Mouse (Mus musculus): ENCODE data around the gene S1pr2. TPM values are rescaled to one million over a fixed set of nuclear protein-coding genes. Genes with fewer than 3 reads are reported as not detected.

Gene S1pr2
- polyA plus RNA-seq (2012; rRNA removed) = 4.7 and 6.0 TPM in 2 replicates

DNA sequence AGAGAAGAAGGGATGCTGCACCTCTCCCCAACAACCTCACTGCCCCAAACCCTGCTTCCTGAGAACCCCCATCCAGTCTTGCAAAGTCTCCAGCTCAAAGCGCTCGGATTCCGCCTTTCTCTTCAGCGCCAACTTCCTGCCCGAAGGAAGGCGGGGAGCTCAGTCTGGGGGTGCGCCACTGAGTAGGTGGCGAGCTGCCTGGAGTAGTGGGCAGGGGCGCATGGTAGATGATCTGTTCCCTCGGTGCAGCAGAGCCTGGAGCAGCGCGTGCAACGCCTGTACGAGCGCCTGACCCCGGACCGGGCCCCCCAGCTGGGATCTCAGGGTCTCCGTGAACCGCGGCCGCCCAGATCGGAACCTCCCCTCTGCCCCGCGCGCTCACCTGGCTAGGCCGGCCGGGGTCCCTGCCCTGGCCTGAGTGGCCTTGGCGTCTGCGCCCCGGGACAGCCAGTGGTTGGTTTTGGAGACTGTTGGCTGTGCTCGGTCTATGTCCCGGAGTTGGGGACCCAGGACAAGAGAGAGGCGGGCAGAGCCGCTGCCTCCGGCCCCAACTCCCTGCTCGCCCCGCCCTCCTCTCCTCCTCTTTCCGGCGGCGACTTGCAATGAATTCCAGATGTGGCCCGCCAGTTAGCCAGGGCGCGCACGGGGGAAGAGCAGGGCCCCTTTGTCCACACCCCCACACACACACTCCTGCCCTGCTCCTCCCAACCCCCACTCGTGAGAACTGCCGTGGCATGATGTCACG, at the start of gene S1pr2:
Gene S1pr2, minus strand, starts transcription at position 566 of the 745 bp plus-strand sequence.
- peak; percentile 76 for DNase-seq (ENCODE audit: low read depth)
- no peak for TF ChIP-seq POLR2A (IDR thresholded peaks at IDR 0.05; ENCODE audit: borderline replicate concordance, extremely low read depth, insufficient read depth, insufficient read length, poor library complexity, severe bottlenecking)
- TF ChIP-seq CTCF (IDR thresholded peaks at IDR 0.05; ENCODE audit: borderline replicate concordance, extremely low read depth, insufficient read depth, insufficient read length) = no peak

- no peak for DNase-seq (ENCODE audit: low read depth)
- no peak for TF ChIP-seq CTCF (IDR thresholded peaks at IDR 0.05; ENCODE audit: borderline replicate concordance, extremely low read depth, insufficient read depth, insufficient read length)
- no peak for TF ChIP-seq POLR2A (IDR thresholded peaks at IDR 0.05; ENCODE audit: borderline replicate concordance, extremely low read depth, insufficient read depth, insufficient read length, poor library complexity, severe bottlenecking)
Measured at GRCm38 (mm10) chr9:21025258-21025810, 48.8 kb upstream of the S1pr2 start.

GRCm38 (mm10) chr9:21022726-21023125, 46.1 kb upstream of the S1pr2 start:
- TF ChIP-seq POLR2A (IDR thresholded peaks at IDR 0.05; ENCODE audit: borderline replicate concordance, extremely low read depth, insufficient read depth, insufficient read length, poor library complexity, severe bottlenecking) (no peak), CTCF (IDR thresholded peaks at IDR 0.05; ENCODE audit: borderline replicate concordance, extremely low read depth, insufficient read depth, insufficient read length) (no peak)
- no peak for DNase-seq (ENCODE audit: low read depth)

DNA sequence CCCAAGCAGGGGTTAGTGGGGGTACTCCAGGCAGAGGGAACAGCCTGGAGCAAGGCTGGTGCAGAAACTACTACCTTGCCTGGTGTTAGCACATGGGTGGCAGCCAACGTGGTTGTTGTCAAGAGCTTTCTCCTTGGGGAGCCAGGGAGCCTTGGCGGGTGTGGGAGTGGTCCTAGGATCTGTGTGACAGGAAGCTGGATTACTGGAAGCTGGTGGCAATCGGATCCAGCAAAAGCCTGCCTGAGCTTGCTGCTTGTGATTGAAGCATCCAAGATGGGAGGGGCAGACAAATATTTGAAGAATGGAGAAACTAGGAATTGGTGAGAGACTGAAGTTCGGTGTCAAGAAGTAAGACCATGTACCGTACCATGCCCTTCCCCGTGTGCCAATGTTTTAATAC, 45.7 kb upstream of the S1pr2 start:
- no peak for DNase-seq (ENCODE audit: low read depth)
- no peak for TF ChIP-seq CTCF (IDR thresholded peaks at IDR 0.05; ENCODE audit: borderline replicate concordance, extremely low read depth, insufficient read depth, insufficient read length)
- no peak for TF ChIP-seq POLR2A (IDR thresholded peaks at IDR 0.05; ENCODE audit: borderline replicate concordance, extremely low read depth, insufficient read depth, insufficient read length, poor library complexity, severe bottlenecking)

DNA sequence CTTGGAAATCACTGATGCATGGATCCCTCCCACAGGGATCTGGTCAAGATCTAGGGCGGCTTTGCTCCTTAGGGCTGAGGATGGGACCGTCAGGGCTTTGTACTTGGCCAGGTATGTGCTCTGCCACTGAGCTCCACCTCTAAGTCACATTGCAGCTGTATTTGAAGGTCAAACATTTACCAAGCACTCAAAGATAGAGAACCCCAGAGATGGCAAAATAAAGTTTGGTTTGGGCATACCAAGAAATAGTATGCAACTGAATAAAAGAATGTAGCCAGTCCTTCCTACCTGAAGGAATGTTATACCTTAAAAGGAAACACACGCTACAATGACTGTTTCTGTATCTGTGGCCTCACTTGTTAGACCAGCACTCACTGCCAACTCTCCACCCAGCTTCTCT, 44.8 kb upstream of the S1pr2 start:
- TF ChIP-seq POLR2A (IDR thresholded peaks at IDR 0.05; ENCODE audit: borderline replicate concordance, extremely low read depth, insufficient read depth, insufficient read length, poor library complexity, severe bottlenecking) = no peak
- TF ChIP-seq CTCF (IDR thresholded peaks at IDR 0.05; ENCODE audit: borderline replicate concordance, extremely low read depth, insufficient read depth, insufficient read length) = no peak
- DNase-seq (ENCODE audit: low read depth) = no peak

DNA sequence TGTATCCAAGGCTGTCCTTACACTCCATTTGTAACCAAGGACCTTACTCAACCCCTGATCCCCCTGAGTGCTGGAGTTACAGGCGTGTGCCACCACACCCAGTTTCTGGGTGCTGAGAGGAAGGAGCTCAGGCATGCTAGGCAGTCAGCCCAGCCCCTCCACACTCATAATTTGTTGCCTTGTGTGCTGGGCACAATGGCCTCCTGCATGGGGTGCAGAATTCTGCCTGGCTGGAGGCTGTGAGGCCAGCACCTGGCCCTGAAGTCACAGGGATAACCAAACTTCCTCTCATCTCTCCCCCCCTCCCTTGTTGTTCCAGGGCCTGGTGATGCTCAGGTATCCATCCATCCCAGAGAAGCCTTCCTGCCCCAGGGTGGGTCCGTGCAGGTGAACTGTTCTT, 42.0 kb upstream of the S1pr2 start:
- DNase-seq (ENCODE audit: low read depth) = no peak
- no peak for TF ChIP-seq POLR2A (IDR thresholded peaks at IDR 0.05; ENCODE audit: borderline replicate concordance, extremely low read depth, insufficient read depth, insufficient read length, poor library complexity, severe bottlenecking)
- TF ChIP-seq CTCF (IDR thresholded peaks at IDR 0.05; ENCODE audit: borderline replicate concordance, extremely low read depth, insufficient read depth, insufficient read length) = no peak

DNA sequence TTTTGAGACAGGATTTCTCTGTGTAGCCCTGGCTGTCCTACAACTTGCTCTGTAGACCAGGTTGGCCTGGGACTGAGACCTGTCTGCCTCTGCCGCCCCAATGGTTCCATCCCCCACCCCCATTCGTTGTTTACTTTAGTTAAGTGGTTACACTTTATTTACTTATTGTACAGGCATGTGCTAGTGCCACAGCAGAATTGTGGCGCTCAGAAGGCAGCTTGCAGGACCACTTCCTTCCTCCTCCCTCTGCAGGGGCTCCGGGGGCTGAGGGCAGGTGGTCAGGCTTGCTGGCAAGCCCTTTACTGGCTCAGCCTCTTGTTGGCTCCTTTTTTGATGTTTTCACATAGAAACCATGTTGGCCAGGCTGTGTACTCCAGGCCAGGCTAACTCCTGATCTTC, 40.6 kb upstream of the S1pr2 start:
- no peak for DNase-seq (ENCODE audit: low read depth)
- TF ChIP-seq POLR2A (IDR thresholded peaks at IDR 0.05; ENCODE audit: borderline replicate concordance, extremely low read depth, insufficient read depth, insufficient read length, poor library complexity, severe bottlenecking) = no peak

DNA sequence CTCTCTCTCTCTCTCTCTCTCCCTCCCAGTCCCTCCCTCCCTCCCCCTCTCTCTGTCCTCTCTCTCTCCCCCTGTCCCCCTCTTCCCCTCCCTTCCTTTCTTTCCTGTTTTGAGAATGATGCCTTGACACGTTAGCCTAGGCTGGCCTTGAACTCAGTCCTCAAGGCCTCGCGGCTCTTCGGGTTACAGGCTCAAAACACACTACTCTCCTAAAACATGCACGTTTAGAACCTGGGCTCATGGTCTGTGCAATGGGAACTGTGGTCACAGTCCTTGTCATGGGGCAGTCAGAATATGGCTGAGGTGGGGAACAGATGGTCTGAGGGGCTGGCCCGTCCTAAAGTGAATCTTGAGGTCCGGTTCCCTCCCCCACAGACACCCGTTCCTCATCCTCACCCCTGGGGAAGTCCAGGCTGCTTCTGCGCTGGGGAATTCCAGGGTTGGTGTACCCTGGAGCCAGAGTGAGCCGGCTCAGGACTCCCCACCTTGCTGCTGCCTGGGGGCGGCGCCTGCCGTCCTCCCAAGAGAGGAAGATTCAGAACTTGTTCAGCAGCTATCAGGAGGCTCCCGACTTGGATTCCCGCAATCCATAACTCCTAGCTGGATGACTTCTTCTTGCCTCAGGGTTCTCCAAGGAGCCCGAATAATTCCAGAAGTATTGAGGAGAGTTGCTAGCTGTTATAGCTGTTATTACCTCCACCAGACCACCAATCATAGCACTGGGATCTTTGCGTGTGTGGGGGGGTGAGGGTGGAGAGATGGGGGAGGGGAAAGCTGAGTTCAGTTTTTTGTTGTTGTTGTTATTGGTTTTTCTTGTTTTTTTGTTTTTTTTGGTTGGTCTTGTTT, 40.0 kb upstream of the S1pr2 start:
- DNase-seq (ENCODE audit: low read depth) = no peak
- TF ChIP-seq POLR2A (IDR thresholded peaks at IDR 0.05; ENCODE audit: borderline replicate concordance, extremely low read depth, insufficient read depth, insufficient read length, poor library complexity, severe bottlenecking) (no peak), CTCF (IDR thresholded peaks at IDR 0.05; ENCODE audit: borderline replicate concordance, extremely low read depth, insufficient read depth, insufficient read length) (no peak)

DNA sequence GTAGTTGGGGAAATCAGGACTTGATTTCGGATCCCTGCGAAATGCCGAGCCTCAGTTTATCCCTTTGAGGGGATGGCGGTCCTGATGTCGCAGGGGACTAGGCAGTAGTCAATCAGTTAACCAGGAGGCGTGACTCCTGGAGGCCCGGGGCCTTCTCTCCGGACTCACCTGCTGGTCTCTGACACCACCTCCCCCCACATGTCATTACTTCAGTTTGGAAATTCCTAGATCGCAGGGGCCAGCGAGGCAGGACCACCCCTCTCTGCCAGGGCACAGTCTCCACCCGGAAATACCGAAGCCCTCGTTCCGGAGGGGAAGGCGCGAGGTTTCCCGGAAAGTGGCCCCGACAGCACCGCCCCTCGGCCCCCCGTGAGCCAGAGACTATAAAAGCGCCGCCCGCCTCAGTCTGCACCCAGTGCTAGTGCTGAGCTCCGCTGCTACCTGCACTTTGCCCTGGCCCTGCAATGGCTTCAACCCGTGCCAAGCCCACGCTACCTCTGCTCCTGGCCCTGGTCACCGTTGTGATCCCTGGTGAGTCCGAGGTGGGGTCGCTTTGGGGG, 39.1 kb upstream of the S1pr2 start, which contains the start of gene Icam1:
Gene Icam1, plus strand, starts transcription at position 415 of the 560 bp plus-strand sequence.
- TF ChIP-seq POLR2A (IDR thresholded peaks at IDR 0.05; ENCODE audit: borderline replicate concordance, extremely low read depth, insufficient read depth, insufficient read length, poor library complexity, severe bottlenecking) (no peak), CTCF (IDR thresholded peaks at IDR 0.05; ENCODE audit: borderline replicate concordance, extremely low read depth, insufficient read depth, insufficient read length) (no peak)
- DNase-seq (ENCODE audit: low read depth) = no peak

DNA sequence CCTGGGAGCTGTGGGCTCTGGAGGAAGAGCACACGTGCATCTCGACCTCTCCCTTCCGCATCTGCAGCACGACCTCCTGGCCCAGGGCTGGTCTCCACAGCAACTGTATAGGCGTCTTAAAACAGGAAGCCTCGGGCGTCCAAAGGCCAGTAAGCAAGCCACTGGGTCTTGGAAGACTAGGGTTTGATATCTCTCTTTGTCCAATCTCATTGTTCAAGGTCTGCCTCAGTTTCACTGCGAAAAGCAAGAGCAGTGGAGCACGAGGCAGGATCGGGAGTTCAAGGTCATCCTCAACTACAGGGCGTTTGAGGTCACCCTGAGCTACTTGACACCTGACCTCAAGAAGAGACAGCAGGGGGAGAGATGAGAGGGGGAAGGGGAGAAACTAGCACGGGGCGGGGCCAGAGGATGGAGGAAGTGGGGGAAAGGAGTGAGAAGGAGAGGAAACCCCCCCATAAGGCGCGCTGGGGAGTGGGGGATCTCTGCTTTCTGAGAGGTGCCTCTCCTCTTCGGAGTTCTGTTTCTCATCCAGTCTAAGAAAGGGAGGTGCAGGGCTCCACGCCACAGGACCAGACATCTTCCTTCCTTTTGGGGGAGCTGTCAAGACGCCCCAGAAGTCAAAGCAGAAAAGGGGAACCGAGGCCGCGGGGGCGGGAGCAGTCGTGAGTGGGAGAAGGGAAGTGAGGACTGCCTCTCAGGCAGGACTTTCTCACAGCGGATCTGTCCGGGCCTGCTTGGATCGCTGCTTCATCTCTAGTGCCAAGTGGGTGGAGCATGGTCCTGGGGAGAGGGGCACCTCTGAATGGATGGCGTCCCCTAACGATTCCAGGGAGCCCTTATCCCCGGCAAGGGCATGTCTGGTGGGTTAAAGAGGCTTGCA, 38.4 kb upstream of the S1pr2 start:
- no peak for TF ChIP-seq POLR2A (IDR thresholded peaks at IDR 0.05; ENCODE audit: borderline replicate concordance, extremely low read depth, insufficient read depth, insufficient read length, poor library complexity, severe bottlenecking)
- TF ChIP-seq CTCF (IDR thresholded peaks at IDR 0.05; ENCODE audit: borderline replicate concordance, extremely low read depth, insufficient read depth, insufficient read length) = no peak
- no peak for DNase-seq (ENCODE audit: low read depth)
